Mouse (Mus musculus) pancreas, adult 10 weeks (tissue): ENCODE data around the gene Olfr67. TPM values are rescaled to one million over a fixed set of nuclear protein-coding genes. Genes with fewer than 3 reads are reported as not detected.

Experiments used
- polyA plus RNA-seq: library from polyadenylated mRNA; stranded (reverse); fragments of 350-450 nt; fragmentation: Illumina TruSeq; extraction: RNeasy Lipid Tissue Mini Kit (QIAGEN cat#74804); gene quantifications from one replicate; pipeline ENCODE4 v1.2.3, GENCODE M21; 2015; ENCODE audit warnings: low read depth, low replicate concordance; ENCODE audit not compliant: insufficient read depth

Gene Olfr67
- not detected for polyA plus RNA-seq

DNA sequence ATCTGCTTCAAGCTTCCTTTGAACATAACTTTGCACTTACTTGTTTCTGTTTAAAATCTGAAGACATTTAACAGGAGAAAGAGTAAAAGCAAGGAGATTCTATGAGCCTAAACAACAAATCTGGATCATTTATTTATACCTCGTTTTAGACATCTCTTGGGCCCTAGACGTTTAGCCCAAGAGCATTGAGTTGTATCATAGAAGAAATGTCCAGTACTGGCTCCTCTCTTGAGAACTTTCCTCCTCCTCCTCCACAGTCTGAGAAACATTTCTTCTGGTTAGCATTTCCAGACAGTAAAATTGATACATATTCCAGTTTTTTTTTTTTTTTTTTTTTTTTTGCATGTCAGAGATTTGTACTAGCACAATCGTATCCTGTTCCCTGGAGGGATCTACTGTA lies at the start of gene Olfr67:
Gene Olfr67, minus strand, starts transcription at position 101 of the 400 bp plus-strand sequence.

DNA sequence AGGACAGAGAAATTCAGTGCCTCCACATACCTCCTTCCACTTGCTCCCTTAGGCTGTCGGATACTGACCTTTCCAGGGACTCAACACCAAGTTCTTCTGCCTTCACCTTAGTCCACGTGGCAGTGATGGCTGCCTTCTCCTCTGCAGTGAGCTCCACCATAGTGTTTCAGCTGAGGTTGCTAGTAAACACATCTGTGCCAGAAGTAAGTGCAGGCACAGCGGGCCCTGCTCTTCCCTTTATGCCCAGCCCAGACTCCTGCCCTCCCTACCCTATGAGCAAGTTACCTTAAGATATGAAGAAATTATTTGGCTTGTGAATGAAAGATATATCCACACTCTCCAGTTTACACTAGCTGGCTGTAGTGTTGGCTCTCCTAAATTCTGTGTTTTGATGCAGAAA lies 48.6 kb upstream of the Olfr67 start, which contains the start of gene Hbb-bh2:
Gene Hbb-bh2, minus strand, starts transcription at position 253 of the 400 bp plus-strand sequence.

DNA sequence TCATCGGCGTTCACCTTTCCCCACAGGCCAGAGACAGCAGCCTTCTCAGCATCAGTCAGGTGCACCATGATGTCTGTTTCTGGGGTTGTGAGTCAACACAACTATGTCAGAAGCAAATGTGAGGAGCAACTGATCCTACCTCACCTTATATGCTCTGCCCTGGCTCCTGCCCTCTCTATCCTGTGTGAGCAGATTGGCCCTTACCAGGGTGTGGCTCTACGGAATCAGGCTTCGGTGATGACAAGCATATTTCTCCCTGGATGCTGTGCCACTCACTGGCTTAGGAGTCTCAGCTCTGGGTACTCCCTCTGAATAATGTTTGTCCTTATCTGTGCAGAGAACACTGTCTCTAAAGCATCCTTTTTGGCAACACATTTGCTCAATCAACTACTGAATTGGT lies 36.2 kb upstream of the Olfr67 start, which contains the start of gene Hbb-bs:
Gene Hbb-bs, minus strand, starts transcription at position 289 of the 400 bp plus-strand sequence.

DNA sequence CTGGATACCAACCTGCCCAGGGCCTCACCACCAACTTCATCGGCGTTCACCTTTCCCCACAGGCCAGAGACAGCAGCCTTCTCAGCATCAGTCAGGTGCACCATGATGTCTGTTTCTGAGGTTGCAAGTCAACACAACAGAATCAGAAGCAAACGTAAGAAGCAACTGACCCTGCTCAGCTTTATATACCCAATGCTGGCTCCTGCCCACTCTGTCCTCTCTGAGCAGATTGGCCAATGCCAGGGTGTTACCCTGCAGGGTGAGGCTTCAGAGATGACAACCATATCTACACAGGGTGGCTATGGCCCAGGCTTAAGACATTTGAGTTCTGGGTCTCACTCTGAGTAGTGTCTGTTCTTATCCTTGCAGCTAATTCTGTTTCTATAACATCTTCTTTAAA lies 22.1 kb upstream of the Olfr67 start, which contains the start of gene Hbb-bt:
Gene Hbb-bt, minus strand, starts transcription at position 231 of the 400 bp plus-strand sequence.

DNA sequence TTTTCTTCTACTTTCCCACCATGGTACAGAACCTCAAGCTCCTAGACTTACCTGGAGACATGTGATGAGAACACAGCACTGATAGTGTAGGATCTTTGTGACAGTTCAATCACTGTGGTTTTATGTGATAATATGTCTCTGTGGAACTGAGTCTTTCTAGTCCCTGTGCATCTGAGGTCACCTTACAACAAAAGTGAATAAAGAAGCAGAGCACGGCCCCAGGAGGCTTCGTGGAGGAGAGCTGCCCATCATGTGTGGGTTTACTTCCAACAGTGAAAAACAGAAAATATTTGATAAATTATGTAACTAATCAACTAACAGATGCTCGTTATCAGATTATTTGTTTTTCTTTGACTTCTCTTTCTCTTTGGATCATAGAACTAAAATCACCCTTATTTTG lies 12.0 kb downstream of the Olfr67 start, which contains the start of gene Olfr68:
Gene Olfr68, minus strand, starts transcription at position 101 of the 400 bp plus-strand sequence.

DNA sequence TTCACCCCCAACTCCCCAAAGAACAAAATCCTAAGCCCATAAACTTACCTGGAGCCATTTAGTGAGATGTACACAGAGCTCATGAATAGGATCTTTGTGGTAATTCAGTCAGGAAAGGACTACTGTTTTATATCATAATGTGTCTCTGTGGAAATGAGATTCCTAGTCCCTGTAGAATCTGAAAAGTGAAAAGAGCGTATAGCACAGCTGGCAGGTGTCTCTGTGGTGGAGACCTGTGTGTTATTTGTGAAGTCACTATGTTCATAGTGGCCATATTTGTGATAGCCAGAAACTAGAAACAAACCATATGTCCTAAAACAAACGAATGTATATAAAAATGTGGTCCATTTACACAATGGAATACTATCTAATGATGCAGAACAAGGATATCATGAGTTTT lies 20.1 kb downstream of the Olfr67 start, which contains the start of gene Olfr69:
Gene Olfr69, minus strand, starts transcription at position 101 of the 400 bp plus-strand sequence.

DNA sequence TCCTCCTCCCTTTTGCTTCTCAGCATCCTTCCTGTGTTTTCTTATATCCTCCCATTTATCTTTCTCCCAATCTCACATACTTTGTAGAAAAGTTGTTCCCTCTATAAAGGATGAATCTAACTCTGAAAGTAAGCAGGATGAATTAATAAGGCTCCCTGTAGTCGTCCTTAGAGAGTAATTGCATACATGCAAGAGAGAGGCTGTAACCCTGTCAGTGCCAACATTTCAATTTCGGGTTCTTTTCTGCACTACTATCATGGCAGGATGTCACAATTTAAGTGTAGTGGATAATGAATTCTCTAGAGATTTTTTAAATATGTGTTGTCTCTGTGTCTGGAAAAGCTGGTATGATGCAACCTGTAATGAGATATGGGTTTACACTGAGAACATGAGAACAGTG lies 34.4 kb downstream of the Olfr67 start, which contains the start of gene Olfr630:
Gene Olfr630, minus strand, starts transcription at position 101 of the 400 bp plus-strand sequence.

DNA sequence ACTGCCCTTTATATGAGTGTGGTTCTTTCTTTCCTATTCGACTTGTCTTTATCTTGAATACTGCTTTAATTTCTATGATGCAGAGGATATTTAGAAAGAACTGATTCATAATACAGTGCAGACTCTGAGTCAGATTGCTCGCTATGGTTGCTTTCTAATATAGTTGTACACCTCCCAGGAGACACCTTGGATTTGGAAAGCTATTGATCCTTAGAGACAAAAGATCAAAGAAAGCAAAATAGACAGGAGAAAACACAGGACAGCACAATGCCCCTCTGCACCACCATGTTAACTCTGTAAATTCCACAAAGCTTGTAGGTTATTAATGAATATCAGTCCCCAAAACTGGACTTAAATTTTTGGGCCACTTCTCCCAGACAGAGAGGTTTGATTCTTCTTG lies 46.8 kb downstream of the Olfr67 start, which contains the start of gene Olfr629:
Gene Olfr629, minus strand, starts transcription at position 101 of the 400 bp plus-strand sequence.

Other genes starting within 250 kb of the Olfr67 start
- gene Olfr612, start 249.1 kb downstream of the Olfr67 start, polyA plus RNA-seq: not detected
- gene Olfr613, start 243.7 kb downstream of the Olfr67 start, polyA plus RNA-seq: not detected
- gene Olfr615, start 235.7 kb downstream of the Olfr67 start, polyA plus RNA-seq: not detected
- gene Olfr616, start 222.7 kb downstream of the Olfr67 start, polyA plus RNA-seq: not detected
- not detected for gene Olfr617, start 218.8 kb downstream of the Olfr67 start, polyA plus RNA-seq
- gene Olfr618, start 201.7 kb downstream of the Olfr67 start, polyA plus RNA-seq: not detected
- gene Olfr619, start 191.2 kb downstream of the Olfr67 start, polyA plus RNA-seq: not detected
- not detected for gene Olfr620, start 179.3 kb downstream of the Olfr67 start, polyA plus RNA-seq
- not detected for gene Olfr622, start 149.1 kb downstream of the Olfr67 start, polyA plus RNA-seq
- not detected for gene Olfr623, start 128.1 kb downstream of the Olfr67 start, polyA plus RNA-seq
- gene Olfr624, start 120.6 kb downstream of the Olfr67 start, polyA plus RNA-seq: not detected
- not detected for gene Olfr625-ps1, start 109.1 kb downstream of the Olfr67 start, polyA plus RNA-seq
- gene Olfr243, start 77.2 kb downstream of the Olfr67 start, polyA plus RNA-seq: not detected
- gene Olfr628, start 61.4 kb downstream of the Olfr67 start, polyA plus RNA-seq: not detected
- gene Olfr629, start 46.9 kb downstream of the Olfr67 start, polyA plus RNA-seq: not detected
- not detected for gene Olfr630, start 34.5 kb downstream of the Olfr67 start, polyA plus RNA-seq
- not detected for gene Olfr69, start 20.2 kb downstream of the Olfr67 start, polyA plus RNA-seq
- gene Olfr68, start 12.1 kb downstream of the Olfr67 start, polyA plus RNA-seq: not detected
- gene Hbb-bt, start 22.2 kb upstream of the Olfr67 start, polyA plus RNA-seq: 331 TPM
- gene Hbb-bs, start 36.3 kb upstream of the Olfr67 start, polyA plus RNA-seq: 2,689 TPM
- not detected for gene Hbb-bh2, start 48.7 kb upstream of the Olfr67 start, polyA plus RNA-seq
- not detected for gene Hbb-bh1, start 51.3 kb upstream of the Olfr67 start, polyA plus RNA-seq
- gene Hbb-y, start 61.4 kb upstream of the Olfr67 start, polyA plus RNA-seq: not detected
- not detected for gene Olfr66, start 94.4 kb upstream of the Olfr67 start, polyA plus RNA-seq
- not detected for gene Olfr64, start 102.7 kb upstream of the Olfr67 start, polyA plus RNA-seq
- gene Olfr65, start 111.7 kb upstream of the Olfr67 start, polyA plus RNA-seq: not detected
- not detected for gene Olfr631, start 137.0 kb upstream of the Olfr67 start, polyA plus RNA-seq
- not detected for gene Olfr632, start 142.5 kb upstream of the Olfr67 start, polyA plus RNA-seq
- not detected for gene Olfr633, start 152.6 kb upstream of the Olfr67 start, polyA plus RNA-seq
- not detected for gene Olfr635, start 179.3 kb upstream of the Olfr67 start, polyA plus RNA-seq
- not detected for gene Olfr638, start 206.9 kb upstream of the Olfr67 start, polyA plus RNA-seq
- not detected for gene Olfr639, start 225.5 kb upstream of the Olfr67 start, polyA plus RNA-seq
- not detected for gene Olfr640, start 233.8 kb upstream of the Olfr67 start, polyA plus RNA-seq
- not detected for gene Olfr641, start 243.6 kb upstream of the Olfr67 start, polyA plus RNA-seq